Mouse (Mus musculus): Measurements from ENCODE around the gene Olfr380.

The Olfr380 gene

DNA sequence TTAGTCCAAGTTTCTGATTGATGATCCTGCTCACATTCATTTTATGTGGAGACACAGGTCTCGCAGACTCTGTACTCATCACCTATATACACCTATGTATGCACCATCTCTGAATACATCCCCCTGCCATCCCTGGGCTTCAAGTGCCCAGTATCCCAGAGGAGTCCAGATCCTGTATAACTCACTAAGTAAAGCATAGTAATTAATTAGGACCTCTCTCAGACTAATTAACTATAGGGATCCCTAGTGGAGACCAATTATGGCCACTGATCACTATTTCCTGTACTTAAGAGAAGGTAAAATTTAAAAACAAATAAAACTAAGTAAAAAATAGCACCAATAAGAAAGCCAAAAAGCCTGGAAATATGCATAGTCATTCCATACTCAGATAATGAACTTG, at the start of gene Olfr380:
Gene Olfr380, minus strand, starts transcription at position 101 of the 400 bp plus-strand sequence.
- DNase-seq (ENCODE audit: low read depth, low spot score): no peak

DNA sequence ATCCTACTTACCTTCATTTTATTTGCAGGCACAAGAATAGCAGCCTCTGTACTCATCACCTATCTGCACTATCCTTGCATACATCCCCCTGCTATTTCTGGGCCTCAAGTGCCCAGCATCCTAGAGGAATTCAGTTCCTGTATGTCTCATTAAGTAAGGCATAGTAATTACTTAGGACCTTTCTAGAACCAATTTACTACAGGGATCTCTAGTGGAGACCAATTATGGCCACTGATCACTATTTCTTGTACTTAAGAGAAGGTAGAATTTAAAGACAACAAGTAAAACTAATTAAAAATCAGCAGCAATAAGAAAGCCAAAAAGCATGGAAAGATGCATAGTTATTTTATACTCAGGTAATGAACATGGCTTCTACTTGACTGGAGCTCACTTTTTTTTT, 34.2 kb upstream of the Olfr380 start, which contains the start of gene Olfr381:
Gene Olfr381, minus strand, starts transcription at position 101 of the 400 bp plus-strand sequence.
- DNase-seq (ENCODE audit: low read depth, low spot score): no peak

DNA sequence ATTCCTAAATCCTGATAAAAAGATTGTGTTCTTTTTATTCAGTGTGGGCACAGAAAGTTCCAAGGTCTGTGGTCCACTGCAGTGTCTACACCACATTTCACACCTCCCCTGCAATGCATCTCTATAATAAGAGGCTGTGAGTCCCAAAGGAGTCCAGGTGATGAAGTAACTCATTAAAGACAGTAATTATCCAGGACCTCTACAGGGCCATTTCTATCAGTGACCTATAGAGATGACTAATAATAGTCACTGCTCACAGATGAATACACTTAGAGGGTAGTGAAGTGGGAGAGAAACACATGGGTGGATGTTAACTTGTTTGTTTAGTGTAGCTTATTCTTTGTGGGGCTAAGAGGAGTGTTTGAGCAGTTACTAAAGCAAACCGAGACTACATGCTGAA, 28.9 kb downstream of the Olfr380 start, which contains the start of gene Olfr378:
Gene Olfr378, minus strand, starts transcription at position 101 of the 400 bp plus-strand sequence.
- no peak for DNase-seq (ENCODE audit: low read depth, low spot score)
